Mouse (Mus musculus): ENCODE results near the gene Prss43.

- TF ChIP-seq CTCF (IDR thresholded peaks at IDR 0.05; ENCODE audit: control insufficient read depth, insufficient read depth, low read length) (no peak), POLR2A (IDR thresholded peaks at IDR 0.05; ENCODE audit: borderline replicate concordance, control insufficient read depth, low read depth, low read length) (no peak)
These were observed 14.4 kb downstream of the Prss43 start for GRCm38 (mm10) chr9:110840905-110841304.

All from bone marrow, adult 2 months (tissue).